Mouse (Mus musculus): ENCODE results near the gene Gm11444.

The Gm11444 gene

DNA sequence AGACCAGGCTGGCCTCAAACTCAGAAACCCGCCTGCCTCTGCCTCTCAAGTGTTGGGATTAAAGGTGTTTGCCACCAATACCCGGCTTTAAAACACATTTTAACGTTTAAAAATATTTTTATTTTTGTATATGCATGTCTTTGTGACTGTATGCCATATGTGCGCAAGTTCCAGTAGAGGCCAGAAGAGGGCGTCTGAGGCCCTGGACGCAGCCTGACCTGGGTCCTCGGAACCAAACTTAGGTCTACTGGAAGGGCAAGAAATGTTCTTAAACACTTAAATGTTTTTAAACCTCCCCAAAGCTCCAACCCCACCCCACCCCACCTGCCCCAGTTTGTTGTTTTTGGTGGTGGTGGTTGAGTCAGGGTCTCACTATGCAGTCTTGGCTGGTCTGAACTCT lies 14.2 kb upstream of the Gm11444 start:
- intact Hi-C loops (cut with DNase I) = no loop called here

DNA sequence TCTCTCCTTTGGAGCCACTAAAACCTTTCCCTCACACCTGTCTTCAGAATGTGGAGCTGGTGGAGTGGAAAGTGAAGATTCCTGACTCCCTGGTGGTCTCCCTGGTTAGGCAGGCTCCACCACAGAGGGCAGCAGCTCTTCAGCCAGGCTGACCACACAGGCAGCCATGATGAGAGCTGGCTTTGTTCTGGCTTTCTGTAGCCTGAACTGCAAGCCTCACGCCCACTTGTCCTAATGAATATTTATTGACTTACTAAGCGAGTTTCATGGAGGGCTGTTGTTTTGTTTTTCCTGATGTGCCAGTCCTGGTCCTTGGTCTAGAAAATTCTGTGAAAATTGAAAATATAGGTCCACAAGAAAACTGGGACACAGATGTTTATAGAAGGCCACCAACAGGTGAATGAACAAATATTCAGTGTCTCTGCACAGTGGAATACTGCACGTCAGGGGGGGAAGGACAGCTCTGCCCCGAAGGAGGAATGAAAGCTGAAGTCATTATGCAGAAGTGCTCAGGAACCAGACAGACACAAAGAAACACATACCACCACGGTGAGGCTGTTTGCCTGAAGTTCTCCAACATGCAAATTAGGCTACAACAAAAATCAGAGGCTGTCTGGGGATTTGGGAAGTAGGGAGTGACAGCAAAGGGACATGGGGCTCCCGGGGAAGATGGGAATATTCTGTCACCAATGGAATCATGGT lies 8.0 kb upstream of the Gm11444 start:
- intact Hi-C loops (cut with DNase I) = loop anchor here (5.0 kb wide), 1 partner anchor 589 kb away; no protein-coding TSS in a partner anchor

DNA sequence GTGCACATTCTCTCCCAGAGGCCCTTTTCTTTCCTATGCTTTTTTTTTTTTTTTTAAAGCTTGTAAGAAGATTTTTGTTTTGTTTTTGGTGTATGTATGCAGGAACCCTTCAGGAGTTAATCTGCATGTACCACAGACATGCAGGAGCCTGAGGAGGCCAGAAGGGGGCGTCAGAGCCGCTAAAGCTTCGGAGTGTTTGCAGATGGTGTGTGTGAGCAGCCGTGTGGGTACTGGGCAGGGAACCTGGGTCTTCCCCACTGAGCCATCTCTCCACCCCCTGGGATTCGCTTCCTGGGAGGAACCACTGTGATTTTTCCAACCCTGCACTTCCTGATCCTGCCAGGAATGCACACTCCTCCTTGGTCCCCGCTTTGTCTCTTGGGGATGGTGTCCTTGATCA lies 625 bp upstream of the Gm11444 start:
- intact Hi-C loops (cut with DNase I) = no loop called here

DNA sequence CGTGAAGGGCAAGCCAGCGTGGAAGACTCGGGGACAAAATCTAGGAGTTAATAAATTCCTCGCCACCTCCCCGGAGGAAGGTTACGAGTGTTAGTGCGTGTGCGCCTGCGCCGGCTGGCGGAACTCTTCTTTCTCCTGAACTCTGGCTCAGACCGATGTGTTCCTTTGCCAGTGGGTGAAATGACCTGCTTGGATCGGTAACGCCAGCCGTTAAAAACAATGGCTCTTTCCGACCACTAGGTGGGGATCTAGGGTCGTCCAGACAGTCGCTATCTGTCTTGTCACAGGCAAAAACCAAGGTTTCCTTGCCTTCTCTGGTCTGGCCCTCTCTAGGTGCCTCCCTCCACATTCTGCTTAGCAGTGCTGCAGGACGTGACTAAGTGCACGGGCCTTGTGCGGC lies 1.1 kb downstream of the Gm11444 start:
- intact Hi-C loops (cut with DNase I) = loop anchor here (2.0 to 5.0 kb wide), 3 partner anchors 124 to 323 kb away; no protein-coding TSS in a partner anchor

- intact Hi-C loops (cut with DNase I) = loop anchor here (5.0 kb wide), 2 partner anchors 221 to 326 kb away; no protein-coding TSS in a partner anchor
Observed at GRCm38 (mm10) chr11:85846509-85846908, 3.6 kb downstream of the Gm11444 start.

- intact Hi-C loops (cut with DNase I) = loop anchor here (5.0 kb wide), 2 partner anchors 221 to 326 kb away; no protein-coding TSS in a partner anchor
Observed at GRCm38 (mm10) chr11:85845921-85846320, 4.2 kb downstream of the Gm11444 start.

- intact Hi-C loops (cut with DNase I) = loop anchor here (5.0 kb wide), 2 partner anchors 222 to 327 kb away; no protein-coding TSS in a partner anchor
Observed at GRCm38 (mm10) chr11:85844971-85845370, 5.2 kb downstream of the Gm11444 start.

DNA sequence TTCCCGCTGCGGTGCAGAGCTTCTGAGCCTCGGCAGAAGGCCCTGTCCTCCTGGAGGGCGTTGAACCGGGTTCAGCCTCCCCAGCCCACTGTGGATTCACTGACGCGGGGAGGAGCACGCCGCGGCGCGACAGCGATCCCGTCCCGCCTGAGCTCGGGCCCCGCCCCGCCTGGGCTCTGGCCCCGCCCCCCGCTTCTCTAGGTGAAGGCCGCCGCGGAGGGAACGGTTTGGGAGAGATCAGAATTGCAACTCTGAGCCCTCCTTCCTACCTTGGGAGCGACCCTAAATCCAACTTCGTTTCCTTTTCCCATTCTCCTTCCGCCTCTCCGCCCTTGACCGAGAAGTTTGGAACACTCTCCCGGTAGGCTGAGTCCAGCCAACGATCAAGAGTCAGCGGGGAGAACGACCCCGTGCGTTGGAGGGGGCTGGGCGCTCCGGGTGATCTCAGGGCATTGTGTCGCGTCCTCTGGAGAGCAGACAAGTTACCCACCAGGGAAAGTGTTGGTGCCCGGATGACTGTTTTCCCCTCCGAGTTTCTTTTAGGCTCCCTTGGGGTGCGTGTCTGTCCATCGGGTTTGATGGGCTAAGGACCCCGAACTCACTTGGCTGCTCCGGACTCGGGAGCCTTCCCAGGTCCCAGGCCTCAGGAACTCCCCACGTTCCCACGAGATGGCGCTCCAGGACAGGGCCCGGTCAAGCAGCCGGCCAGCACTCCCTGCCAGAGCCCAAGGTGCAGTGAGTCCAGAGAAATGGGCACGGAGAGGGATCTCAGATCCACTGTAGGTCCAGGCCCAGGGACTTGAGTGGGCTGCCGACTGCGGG lies 5.8 kb downstream of the Gm11444 start:
- intact Hi-C loops (cut with DNase I) = no loop called here

DNA sequence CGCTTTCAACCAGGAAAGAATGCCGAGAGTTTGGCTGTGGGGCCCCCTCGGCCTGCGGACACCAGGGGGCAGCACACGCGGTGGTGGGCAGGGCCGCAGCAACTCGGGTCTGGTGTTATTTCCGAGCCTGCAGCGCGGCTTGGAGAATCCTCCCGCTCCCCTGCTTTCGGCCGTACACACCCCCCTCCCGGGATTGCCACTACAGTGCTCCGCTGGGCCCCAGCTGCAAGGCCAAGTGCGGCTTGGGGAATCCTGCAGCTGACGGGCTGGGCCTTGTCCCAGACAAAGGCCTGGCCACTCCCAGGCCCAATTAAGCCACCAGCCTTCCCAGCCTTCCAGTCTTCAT lies 6.8 kb downstream of the Gm11444 start:
- intact Hi-C loops (cut with DNase I) = no loop called here

DNA sequence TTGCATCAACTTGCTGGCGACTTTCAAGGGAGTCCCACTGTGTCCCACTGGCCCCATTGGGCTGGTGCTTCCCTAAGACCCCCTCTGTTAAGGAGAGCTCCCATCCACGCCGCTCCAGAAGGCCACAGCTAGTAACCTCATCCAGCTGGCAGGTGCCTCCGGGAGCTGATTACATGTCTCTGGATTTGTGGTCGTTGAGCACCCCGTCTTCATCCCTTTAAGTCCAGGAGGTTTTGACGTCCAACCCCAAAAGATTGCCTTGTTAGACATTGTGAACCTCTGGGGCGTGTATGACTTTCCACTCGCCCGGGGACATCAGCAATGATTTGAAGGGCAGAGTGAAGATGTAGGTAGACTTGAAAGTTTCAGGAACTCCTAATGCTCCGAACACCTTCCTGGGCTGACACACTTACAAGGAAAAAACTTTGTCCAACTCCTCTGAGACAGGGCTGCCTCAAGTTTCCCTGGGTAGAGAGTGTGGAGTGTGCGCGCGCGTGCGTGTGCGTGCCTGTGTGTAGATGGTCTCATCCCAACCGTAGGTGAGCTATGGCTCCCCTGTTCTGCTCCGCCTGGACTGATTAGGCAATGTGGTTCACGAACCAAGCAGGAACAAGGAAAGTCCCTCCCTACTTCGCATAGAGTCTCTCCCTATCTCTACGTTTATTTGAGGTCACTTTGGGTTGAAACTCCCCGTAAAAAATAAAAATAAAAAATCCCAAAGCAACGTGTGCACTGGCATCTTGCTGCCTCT lies 7.4 kb downstream of the Gm11444 start:
- intact Hi-C loops (cut with DNase I) = no loop called here

DNA sequence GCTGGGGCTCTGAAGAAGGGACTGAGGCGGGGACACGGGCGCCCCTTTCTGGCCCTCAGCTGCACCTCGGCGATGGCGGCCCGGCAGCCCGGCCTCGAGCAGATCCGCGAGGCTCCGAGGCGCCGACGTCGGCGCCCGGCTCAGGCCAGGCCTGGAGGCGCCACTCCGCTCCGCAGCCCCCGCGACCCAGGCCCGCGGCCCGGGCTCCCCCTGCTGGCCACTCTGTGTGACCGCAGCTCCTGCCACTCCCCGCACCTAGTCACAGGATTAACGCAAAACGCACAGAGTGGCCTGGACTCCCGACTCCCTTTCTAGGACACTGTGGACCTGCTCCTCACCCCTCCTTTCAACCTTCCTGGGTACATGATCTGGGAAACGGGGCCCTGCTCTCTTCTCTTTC lies 8.2 kb downstream of the Gm11444 start:
- intact Hi-C loops (cut with DNase I) = no loop called here

GRCm38 (mm10) chr11:85841211-85841681 lies 8.9 kb downstream of the Gm11444 start:
- intact Hi-C loops (cut with DNase I) = no loop called here

DNA sequence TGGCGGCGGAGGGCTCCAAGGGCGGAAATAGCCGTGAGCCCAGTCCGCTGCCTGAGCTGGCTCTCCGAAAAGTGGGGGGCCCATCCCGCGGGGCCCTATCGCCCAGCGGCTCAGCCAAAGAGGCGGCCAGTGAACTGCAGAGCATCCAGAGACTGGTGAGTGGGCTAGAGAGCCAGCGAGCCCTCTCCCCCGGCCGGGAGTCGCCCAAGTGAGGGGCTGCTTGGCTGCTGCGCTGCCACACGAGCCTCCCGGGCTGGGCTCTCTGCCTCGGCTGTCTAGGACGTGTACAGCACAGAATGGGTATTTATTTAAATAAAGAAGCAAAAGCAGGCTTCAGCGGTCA lies 9.4 kb downstream of the Gm11444 start:
- intact Hi-C loops (cut with DNase I) = no loop called here

GRCm38 (mm10) chr11:85840031-85840802 lies 9.9 kb downstream of the Gm11444 start:
- intact Hi-C loops (cut with DNase I) = no loop called here

- intact Hi-C loops (cut with DNase I) = no loop called here
Observed at GRCm38 (mm10) chr11:85839258-85840030, 10.7 kb downstream of the Gm11444 start.

GRCm38 (mm10) chr11:85838424-85839257 lies 11.5 kb downstream of the Gm11444 start:
- intact Hi-C loops (cut with DNase I) = no loop called here

GRCm38 (mm10) chr11:85837648-85838423 lies 12.3 kb downstream of the Gm11444 start:
- intact Hi-C loops (cut with DNase I) = no loop called here

DNA sequence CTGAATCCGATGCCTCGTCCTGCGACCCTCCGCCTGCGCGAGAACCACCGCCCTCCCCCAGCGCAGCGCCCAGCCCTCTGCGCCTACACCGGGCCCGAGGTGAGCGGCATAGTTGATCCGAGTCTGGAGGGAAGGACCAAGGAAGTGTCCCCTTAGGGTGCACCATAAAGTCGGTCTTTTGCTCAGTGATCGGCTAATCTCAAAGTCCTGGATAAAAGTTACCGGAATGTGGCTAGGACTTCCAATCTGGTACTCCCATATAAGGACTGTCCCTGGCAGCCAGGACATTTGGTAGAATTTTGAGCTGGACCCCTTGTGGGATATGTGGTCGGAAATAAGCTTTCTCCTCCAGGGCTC lies 12.9 kb downstream of the Gm11444 start:
- intact Hi-C loops (cut with DNase I) = no loop called here
